Mouse (Mus musculus) stomach, embryonic 15.5 days (tissue): Measurements from ENCODE around the gene Arid3a. TPM values are rescaled to one million over a fixed set of nuclear protein-coding genes. Genes with fewer than 3 reads are reported as not detected.

Source experiments
- ATAC-seq: fragments of 200-750 bp; cut with Nextera tagmentation; 2 replicates; pipeline ENCODE4 v1.8.0; 2017; ENCODE audit warnings: low read depth, moderate number of reproducible peaks, moderate TSS enrichment; ENCODE audit not compliant: insufficient read depth, low FRiP score
- H3K27ac ChIP-seq: fragments of 300-500 bp; sonication (generic); 2 replicates; pipeline ENCODE4 v1.5.1; 2015; ENCODE audit warnings: mild to moderate bottlenecking, inconsistent platforms
- H3K27me3 ChIP-seq: fragments of 300-500 bp; sonication (generic); replicated peaks from 2 replicates; pipeline ENCODE4 v1.6.1; 2015; ENCODE audit warnings: inconsistent platforms
- H3K36me3 ChIP-seq: fragments of 300-500 bp; sonication (generic); 2 replicates; pipeline ENCODE4 v1.6.1; 2015; ENCODE audit warnings: inconsistent platforms
- H3K4me1 ChIP-seq: fragments of 300-500 bp; sonication (generic); 2 replicates; pipeline ENCODE4 v1.6.1; 2015; ENCODE audit warnings: inconsistent platforms
- H3K4me2 ChIP-seq: fragments of 300-500 bp; sonication (generic); 2 replicates; pipeline ENCODE4 v1.6.1; 2015; ENCODE audit warnings: mild to moderate bottlenecking, inconsistent platforms
- H3K4me3 ChIP-seq: fragments of 300-500 bp; sonication (generic); replicated peaks from 2 replicates; pipeline ENCODE4 v1.5.1; 2015; ENCODE audit warnings: inconsistent platforms
- H3K9ac ChIP-seq: fragments of 300-500 bp; sonication (generic); 2 replicates; pipeline ENCODE4 v1.6.1; 2015; ENCODE audit warnings: inconsistent platforms
- H3K9me3 ChIP-seq: fragments of 300-500 bp; sonication (generic); 2 replicates; pipeline ENCODE4 v1.6.1; 2016; ENCODE audit warnings: inconsistent platforms
- WGBS: fragments of 180-500 bp; shearing (Covaris S2); methylation state at CpG from one replicate; pipeline ENCODE4 v1.1.7; 2015; 5-methylcytosine and 5-hydroxymethylcytosine counted together
- polyA plus RNA-seq: library from polyadenylated mRNA; unstranded; fragments of >200 nt; fragmentation: Nextera tagmentation; extraction: Ambion mirVana; gene quantifications from 2 replicates; pipeline ENCODE4 v1.2.1, GENCODE M21; 2015

Arid3a gene
- polyA plus RNA-seq, 1 experiment from 2014 or later = 10.0 TPM

DNA sequence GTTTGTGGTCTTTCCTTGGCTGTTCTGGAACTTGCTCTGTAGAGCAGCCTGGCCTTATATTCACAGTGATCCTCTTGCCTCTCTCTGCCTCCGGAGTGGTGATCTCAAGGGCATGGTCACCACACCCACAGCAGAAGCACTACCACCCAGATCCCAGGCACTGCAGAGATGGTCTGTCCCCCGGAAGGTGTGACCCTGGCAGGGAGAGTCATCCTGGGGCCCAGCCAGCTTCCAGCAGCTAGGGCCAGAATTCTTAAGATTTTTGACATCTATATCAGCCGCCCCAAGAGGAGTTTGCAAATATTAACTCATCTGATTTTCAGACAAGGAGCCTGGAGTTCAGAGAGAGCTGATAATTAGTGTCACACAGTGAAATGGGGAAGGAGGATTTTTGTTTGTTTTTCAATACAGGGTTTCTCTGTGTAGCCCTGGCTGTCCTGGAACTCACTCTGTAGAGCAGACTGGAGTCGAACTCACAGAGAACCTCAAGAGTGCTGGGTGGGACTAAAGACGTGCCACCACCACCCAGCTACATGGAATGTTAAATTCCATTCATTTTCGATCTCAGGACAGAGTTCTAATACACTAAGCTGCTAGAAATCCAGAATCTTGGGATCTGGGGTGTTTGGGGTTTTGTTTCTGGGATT, 59.5 kb downstream of the Arid3a start:
- WGBS = 22% methylated on average over 6 of the region's 6 CpGs
- H3K36me3 ChIP-seq = peaks cover 8% of the 10 kb centered on the region
- no peaks in the 10 kb centered on the region for H3K9me3 ChIP-seq
- no peaks in the 10 kb centered on the region for H3K27me3 ChIP-seq
- peak overlapping the region; percentile 73 for H3K4me3 ChIP-seq
- H3K27ac ChIP-seq = peak overlapping the region; percentile 99
- peak overlapping the region; percentile 85 for H3K4me2 ChIP-seq
- no peak for ATAC-seq
- peak overlapping the region; percentile 55; the same call in 1 of the 2 replicates for H3K9ac ChIP-seq
- H3K4me1 ChIP-seq = peaks cover 49% of the 10 kb centered on the region

DNA sequence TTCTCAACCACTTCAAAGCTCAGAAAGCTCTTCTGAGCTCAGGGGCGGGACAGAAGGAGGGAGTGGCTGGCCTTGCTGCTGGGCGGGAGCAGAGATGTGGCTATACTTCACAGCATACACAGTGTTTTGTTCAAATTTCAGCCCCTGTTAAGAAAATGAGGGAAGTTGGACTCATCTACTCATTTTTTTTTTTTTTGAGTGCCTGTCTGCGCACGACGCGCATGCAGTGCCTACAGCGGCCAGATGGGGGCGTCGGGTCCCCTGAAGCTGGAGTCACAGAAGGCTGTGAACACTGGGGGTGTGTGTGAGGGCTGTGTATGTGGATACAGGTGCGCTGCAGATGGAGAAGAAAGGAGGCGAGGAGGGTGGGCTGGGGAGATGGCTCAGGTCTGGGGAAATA, 60.1 kb downstream of the Arid3a start:
- Histone ChIP-seq H3K27ac (peak overlapping the region; percentile 99), H3K4me3 (peak overlapping the region; percentile 63; the same call in 1 of the 2 replicates), H3K9ac (0 out of 2 replicates have a peak overlapping the region, but pooled peaks have one; percentile 76), H3K4me1 (peaks cover 49% of the 10 kb centered on the region), H3K9me3 (no peaks in the 10 kb centered on the region), H3K27me3 (no peaks in the 10 kb centered on the region), H3K36me3 (peaks cover 12% of the 10 kb centered on the region), H3K4me2 (peak overlapping the region; percentile 85)
- WGBS = 3% methylated on average over 11 of the region's 11 CpGs
- no peak for ATAC-seq

DNA sequence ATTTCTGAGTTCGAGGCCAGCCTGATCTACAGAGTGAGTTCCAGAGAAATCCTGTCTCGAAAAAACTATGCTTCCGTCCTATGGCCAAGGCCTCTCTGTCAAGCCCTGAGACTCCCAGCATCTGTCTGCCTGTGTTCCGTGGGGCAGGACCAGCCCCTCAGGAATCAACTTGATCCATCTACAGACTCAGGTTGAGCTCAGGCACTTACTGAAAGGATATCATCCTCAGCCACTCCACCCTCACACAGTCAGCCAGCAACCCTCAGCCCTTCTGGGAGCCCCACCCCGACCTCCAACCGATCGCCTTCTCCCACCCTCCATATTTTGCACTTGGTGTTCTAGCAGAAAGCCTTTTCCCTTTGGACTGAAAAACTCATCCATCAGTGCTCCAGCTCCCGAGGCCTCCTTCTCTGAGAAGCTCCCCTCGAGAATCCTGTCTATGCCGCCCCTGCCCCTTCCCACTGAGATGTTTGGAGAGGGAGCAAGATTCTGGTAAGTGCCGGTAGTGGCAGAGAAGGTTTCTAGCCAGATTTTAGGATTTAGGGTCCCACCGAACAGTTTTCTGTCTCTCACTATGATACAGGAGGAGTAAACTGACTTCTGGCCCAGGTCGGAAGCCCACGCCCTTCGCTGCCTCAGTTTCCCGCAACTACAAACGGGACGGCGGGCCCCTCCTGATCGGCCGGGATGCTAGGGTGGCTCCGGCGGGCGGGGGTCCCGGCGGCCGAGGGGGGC, 61.1 kb downstream of the Arid3a start:
- H3K4me2 ChIP-seq = peak overlapping the region; percentile 85
- no peaks in the 10 kb centered on the region for H3K9me3 ChIP-seq
- H3K9ac ChIP-seq = peak overlapping the region; percentile 76
- peaks cover 19% of the 10 kb centered on the region for H3K36me3 ChIP-seq
- H3K27ac ChIP-seq = peak overlapping the region; percentile 99
- no peaks in the 10 kb centered on the region for H3K27me3 ChIP-seq
- H3K4me3 ChIP-seq = peak overlapping the region; percentile 63
- 9% methylated on average over 27 of the region's 27 CpGs for WGBS
- ATAC-seq = no peak
- H3K4me1 ChIP-seq = peaks cover 46% of the 10 kb centered on the region

DNA sequence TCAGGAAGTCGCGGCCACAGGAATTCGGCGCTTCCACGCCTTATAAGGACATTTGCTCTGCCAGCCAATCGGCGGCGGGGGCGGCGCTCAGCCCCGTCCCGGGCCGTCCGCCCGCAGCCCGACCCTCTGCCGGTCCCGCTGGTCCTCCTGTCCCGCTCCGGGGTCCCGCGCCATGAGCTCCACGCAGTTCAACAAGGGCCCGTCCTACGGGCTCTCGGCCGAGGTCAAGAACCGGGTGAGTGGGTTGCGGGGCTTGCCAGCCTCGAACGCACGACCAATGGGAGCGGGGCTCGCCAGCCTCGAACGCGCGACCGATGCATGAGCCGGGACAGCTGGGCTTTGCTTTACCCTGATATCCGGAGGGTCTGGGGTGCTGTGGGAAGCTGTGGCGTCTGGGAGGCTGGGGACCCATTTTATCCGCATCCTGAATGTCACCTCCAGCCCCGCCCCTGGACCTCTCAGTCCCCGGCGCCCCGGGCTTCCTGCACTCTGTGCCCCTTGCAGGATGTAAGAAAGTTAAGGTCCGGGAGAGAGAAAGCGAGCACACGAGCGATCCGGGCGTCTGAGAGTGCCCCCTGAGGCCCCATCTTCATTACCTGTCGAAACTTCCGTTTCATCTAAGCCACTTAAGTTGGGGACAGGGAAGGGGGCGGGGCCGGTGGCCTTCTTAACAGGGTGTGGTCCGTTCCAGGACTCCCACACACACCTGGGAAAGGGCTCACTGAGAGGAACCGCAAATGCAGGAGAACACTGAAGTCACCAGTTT, 61.8 kb downstream of the Arid3a start, which contains the start of gene Cnn2:
Gene Cnn2, plus strand, starts transcription at position 79 of the 766 bp plus-strand sequence.
- peak; percentile 5; the same call in 1 of the 2 replicates for ATAC-seq
- WGBS = under 1% methylated on average over 59 of the region's 59 CpGs
- no peaks in the 10 kb centered on the region for H3K27me3 ChIP-seq
- peak within 1 kb of the TSS; percentile 85 for H3K4me2 ChIP-seq
- peak within 1 kb of the TSS; percentile 63 for H3K4me3 ChIP-seq
- H3K27ac ChIP-seq = peak within 1 kb of the TSS; percentile 99
- H3K9me3 ChIP-seq = no peaks in the 10 kb centered on the region
- H3K36me3 ChIP-seq = peaks cover 27% of the 10 kb centered on the region
- peak within 1 kb of the TSS; percentile 76 for H3K9ac ChIP-seq
- peaks cover 39% of the 10 kb centered on the region for H3K4me1 ChIP-seq

DNA sequence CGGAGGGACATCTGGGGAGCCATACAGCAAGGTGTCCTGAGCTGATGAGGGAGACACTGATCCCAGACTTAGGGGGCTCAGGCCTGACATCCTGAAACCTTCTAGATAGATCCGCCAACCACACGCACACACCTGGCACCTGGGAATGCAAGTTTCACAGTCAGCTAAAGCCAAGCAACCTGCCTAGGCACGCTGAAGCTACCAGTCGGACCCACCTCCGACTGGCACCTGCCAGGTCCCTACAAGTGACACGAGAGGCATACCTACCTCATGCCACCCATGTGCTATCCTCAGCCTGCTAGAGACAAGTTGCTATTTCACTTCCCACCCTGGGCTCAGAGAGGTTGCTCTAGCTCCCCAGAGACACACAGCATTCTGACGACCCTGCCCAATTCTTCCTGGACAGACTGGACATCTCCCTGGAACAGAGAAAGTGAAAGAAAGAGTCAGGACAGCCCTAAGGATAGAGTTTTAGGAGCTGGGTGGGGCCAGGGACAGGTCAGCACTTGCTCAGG, 62.5 kb downstream of the Arid3a start:
- Histone ChIP-seq H3K9ac (peak overlapping the region; percentile 76), H3K36me3 (peaks cover 29% of the 10 kb centered on the region), H3K4me1 (peaks cover 39% of the 10 kb centered on the region), H3K4me3 (peak overlapping the region; percentile 63), H3K27me3 (no peaks in the 10 kb centered on the region), H3K4me2 (peak overlapping the region; percentile 85), H3K27ac (peak overlapping the region; percentile 99), H3K9me3 (no peaks in the 10 kb centered on the region)
- 23% methylated on average over 8 of the region's 8 CpGs for WGBS
- no peak for ATAC-seq

DNA sequence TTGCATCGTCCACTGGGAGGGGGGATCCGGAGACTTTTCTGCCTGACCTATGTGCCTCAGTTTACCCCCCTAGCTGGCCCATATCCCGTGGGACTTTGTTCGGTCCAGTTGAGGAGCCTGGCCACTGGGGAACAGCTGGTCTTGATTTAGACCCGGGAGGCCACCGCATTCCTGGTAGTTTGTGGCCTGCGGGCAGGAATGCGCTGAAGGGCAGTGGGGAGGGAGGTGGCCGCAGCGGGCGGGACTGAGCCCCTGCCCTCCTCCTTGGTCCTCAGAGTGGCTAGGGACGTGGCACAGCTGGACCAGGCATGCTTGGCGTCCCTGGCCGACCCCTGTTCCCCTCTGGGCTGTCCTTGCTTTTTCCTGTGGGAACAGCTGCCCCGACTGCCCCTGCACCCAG, 63.0 kb downstream of the Arid3a start:
- no peak for ATAC-seq
- peaks cover 39% of the 10 kb centered on the region for H3K4me1 ChIP-seq
- H3K27me3 ChIP-seq = no peaks in the 10 kb centered on the region
- peak overlapping the region; percentile 85 for H3K4me2 ChIP-seq
- no peaks in the 10 kb centered on the region for H3K9me3 ChIP-seq
- peak overlapping the region; percentile 99 for H3K27ac ChIP-seq
- H3K9ac ChIP-seq = peak overlapping the region; percentile 23; the same call in 1 of the 2 replicates
- peaks cover 34% of the 10 kb centered on the region for H3K36me3 ChIP-seq
- H3K4me3 ChIP-seq = peak overlapping the region; percentile 63
- WGBS = 20% methylated on average over 15 of the region's 15 CpGs

DNA sequence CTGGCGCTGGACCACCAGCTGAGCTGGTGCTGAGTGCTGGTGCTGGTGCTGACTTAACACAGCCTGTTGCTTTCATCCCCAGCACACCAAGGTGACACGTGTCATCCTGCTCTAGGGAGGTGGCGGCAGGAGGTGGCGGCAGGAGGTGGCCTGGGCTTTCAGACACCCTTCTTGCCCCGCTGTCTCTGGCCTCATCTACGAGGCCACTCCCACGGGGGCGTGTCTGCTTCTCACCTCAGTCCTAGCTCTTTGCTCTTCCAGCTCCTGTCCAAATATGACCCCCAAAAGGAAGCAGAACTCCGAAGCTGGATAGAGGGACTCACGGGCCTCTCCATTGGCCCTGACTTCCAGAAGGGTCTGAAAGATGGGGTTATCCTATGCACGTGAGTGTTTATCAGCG, 64.3 kb downstream of the Arid3a start:
- Histone ChIP-seq H3K4me2 (peak overlapping the region; percentile 85), H3K9me3 (no peaks in the 10 kb centered on the region), H3K4me1 (peaks cover 33% of the 10 kb centered on the region), H3K36me3 (peaks cover 37% of the 10 kb centered on the region), H3K4me3 (peak overlapping the region; percentile 63), H3K27ac (no peak overlapping the region), H3K27me3 (no peaks in the 10 kb centered on the region), H3K9ac (no peak overlapping the region)
- WGBS = 73% methylated on average over 12 of the region's 12 CpGs
- ATAC-seq = no peak

DNA sequence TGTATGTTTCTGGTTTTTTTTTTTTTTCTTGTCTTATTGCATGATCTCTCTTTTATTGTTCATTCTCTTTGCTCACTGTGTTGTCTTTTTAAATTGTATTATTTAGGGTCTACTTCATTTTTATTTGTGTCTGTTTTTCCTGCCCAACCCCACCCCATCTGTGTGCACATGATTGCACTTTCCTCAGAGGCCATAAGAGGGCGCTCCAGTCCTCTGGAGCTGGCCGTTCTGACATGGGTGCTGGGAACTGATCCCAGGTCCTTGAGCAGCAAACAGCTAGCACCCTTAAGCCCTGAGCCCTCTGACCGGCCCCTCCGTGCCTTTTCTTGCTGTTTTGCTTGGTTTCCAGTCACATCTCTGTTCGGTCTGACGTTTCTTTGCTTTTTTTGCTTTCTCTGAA, 64.7 kb downstream of the Arid3a start:
- H3K9me3 ChIP-seq = no peaks in the 10 kb centered on the region
- H3K4me3 ChIP-seq = no peak overlapping the region
- no peak overlapping the region for H3K9ac ChIP-seq
- H3K4me2 ChIP-seq = peak overlapping the region; percentile 85; the same call in 1 of the 2 replicates
- WGBS = 86% methylated on average over 6 of the region's 6 CpGs
- no peak for ATAC-seq
- peaks cover 29% of the 10 kb centered on the region for H3K4me1 ChIP-seq
- H3K27me3 ChIP-seq = no peaks in the 10 kb centered on the region
- H3K36me3 ChIP-seq = peaks cover 37% of the 10 kb centered on the region
- H3K27ac ChIP-seq = no peak overlapping the region

DNA sequence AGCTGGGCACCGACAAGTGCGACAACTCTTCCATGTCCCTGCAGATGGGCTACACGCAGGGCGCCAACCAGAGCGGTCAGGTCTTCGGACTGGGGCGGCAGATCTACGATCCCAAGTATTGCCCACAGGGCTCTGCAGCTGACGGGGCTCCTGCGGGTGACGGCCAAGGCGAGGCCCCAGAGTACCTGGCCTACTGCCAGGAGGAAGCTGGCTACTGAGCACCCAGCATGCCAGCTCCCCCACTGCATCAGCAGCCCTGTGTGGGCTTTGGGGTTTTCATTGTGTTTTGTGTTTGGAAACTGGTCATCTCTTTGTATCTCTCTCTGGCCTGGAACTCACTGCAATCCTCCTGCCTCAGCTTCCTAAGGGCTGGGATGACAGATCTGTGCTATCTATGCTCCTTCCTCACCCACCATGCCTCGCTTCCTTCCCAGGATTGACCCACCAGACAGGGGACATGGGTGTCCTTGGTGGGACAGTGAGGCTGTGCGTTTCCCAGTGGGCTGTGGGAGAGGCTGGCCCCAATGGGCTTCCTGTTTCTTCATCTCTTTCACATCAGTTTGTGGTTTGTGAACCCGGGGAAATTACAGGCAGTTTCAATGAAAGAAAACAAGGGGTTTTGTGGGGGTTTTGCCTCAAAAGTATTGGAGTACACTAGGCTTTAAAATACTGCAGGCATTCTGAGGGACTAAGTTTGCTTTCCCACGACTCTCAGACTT, 67.7 kb downstream of the Arid3a start:
- no peaks in the 10 kb centered on the region for H3K27me3 ChIP-seq
- no peak for ATAC-seq

DNA sequence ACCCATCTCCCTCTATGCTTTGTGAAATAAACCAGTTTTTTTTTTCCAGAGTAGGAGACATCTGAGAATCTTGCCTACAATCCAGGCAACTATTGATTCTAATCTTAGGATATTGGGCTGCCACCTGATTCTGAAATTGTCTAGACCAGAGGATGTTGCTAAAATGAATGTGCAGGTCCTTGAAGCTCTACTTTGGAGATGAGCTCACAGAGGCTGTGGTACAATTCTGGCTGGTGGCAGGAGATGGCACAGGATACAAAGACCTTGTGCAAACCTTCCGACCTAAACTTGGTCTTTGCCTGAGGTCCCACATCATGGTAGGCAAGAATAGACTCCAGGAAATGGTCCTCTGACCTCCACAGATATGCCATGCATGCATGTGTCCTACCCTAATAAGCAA, 68.8 kb downstream of the Arid3a start:
- no peak overlapping the region; the same call in 1 of the 2 replicates for H3K27ac ChIP-seq
- peak overlapping the region; percentile 79; the same call in 1 of the 2 replicates for H3K4me2 ChIP-seq
- no peak overlapping the region for H3K4me3 ChIP-seq
- H3K9me3 ChIP-seq = no peaks in the 10 kb centered on the region
- H3K36me3 ChIP-seq = peaks cover 37% of the 10 kb centered on the region
- H3K4me1 ChIP-seq = peaks cover 11% of the 10 kb centered on the region; the same call in 1 of the 2 replicates
- ATAC-seq = no peak
- WGBS = 81% methylated on average over 1 of the region's 1 CpGs
- no peaks in the 10 kb centered on the region for H3K27me3 ChIP-seq
- no peak overlapping the region for H3K9ac ChIP-seq

More for the DNA sequence above, 67.7 kb downstream of the Arid3a start:
- H3K27ac ChIP-seq = peak overlapping the region; percentile 46
- WGBS = 84% methylated on average over 16 of the region's 16 CpGs
- no peaks in the 10 kb centered on the region for H3K9me3 ChIP-seq
- no peak overlapping the region for H3K4me3 ChIP-seq
- peaks cover 37% of the 10 kb centered on the region for H3K36me3 ChIP-seq
- no peak overlapping the region for H3K9ac ChIP-seq
- H3K4me1 ChIP-seq = peaks cover 16% of the 10 kb centered on the region
- no peak overlapping the region for H3K4me2 ChIP-seq
